9 mouse cellular contexts compared by ENCODE assay signal in the genomic region with DNA sequence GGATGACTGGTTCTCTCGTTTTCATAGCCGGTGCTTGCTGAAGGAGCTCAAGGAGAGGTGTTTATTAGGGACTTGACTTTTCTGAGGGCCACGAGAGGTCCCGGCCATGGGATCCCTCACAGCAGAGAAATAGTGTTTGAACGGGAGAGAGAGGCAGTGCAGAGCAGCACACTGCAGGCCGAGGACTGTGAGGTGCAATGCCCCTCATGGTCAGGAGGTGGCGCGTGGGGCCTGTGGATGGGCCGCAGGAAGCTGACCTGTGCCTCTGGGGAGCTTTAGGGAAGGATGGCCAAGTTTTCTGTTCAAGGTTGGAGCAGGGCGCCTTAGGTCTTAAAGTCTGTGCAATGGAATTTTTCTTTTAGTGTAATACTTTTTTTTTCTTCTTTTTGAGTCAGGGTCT. TPM values are rescaled to one million over a fixed set of nuclear protein-coding genes. Genes with fewer than 3 reads are reported as not detected.
DNase-seq lines count a peak whose midpoint lies in the region; ATAC-seq and TF ChIP-seq lines count a peak whose summit lies in the region.
"Had no signal": no experiment of that assay in that cellular context is flagged by ENCODE, and none has a peak within 500 bp of the region (broad histone marks: within the 10 kb centered on the region; RNA-seq: fewer than 3 reads in every experiment).

No protein-coding gene starts in this region.

- H3K4me1 ChIP-seq in neural tube, embryonic 15.5 days, result 0 out of 2 replicates have a peak, but pooled peaks cover 2% of the 10 kb centered on the region
- H3K4me1 ChIP-seq in embryonic facial prominence, embryonic 14.5 days (ENCODE audit: control insufficient read depth, insufficient read depth, low read length), result no peaks in the 10 kb centered on the region
- no peaks in the 10 kb centered on the region for H3K4me1 ChIP-seq in liver, postnatal 0 days (ENCODE audit: insufficient read depth)
- H3K4me1 ChIP-seq: lung, embryonic 15.5 days had no signal

- DNase-seq in neural tube, embryonic 10.5 days (ENCODE audit: extremely low spot score, low spot score), result peak; percentile 72
- DNase-seq in adrenal gland, postnatal 25 days, result peak; percentile 78
- DNase-seq in embryonic facial prominence, embryonic 14.5 days (ENCODE audit: low spot score), result peak; percentile 30
- peak; percentile 79 to 83 for DNase-seq in heart, postnatal 10 days
- DNase-seq in liver, postnatal 0 days, result peak; percentile 74
- DNase-seq in retina, postnatal 7 days (ENCODE audit: low read depth, low spot score), result peak; percentile 29

- no peak for TF ChIP-seq EP300 in liver, postnatal 0 days (IDR thresholded peaks at IDR 0.05; ENCODE audit: low read depth)

- WGBS in neural tube, embryonic 15.5 days, result 32% methylated on average over 10 of the region's 10 CpGs
- WGBS in embryonic facial prominence, embryonic 14.5 days, result 37% methylated on average over 10 of the region's 10 CpGs
- 40% methylated on average over 10 of the region's 10 CpGs for WGBS in liver, postnatal 0 days (ENCODE audit: insufficient replicate concordance)

- ATAC-seq in neural tube, embryonic 15.5 days (ENCODE audit: low FRiP score), result no peak
- peak; percentile 63; the same call in 1 of the 2 replicates for ATAC-seq in embryonic facial prominence, embryonic 14.5 days (ENCODE audit: low read depth)
- ATAC-seq in liver, postnatal 0 days, result no peak
- ATAC-seq in activated CD4-positive, CD25-positive, alpha-beta regulatory T cell, adult 4 months, result no peak

- H3K27ac ChIP-seq in neural tube, embryonic 15.5 days (replicated peaks), result no peak overlapping the region
- H3K27ac ChIP-seq in embryonic facial prominence, embryonic 14.5 days (replicated peaks; ENCODE audit: low read depth, low read length), result no peak overlapping the region
- no peak overlapping the region for H3K27ac ChIP-seq in liver, postnatal 0 days (ENCODE audit: low read depth)
- H3K27ac ChIP-seq: lung, embryonic 15.5 days had no signal

- H3K9ac ChIP-seq in neural tube, embryonic 15.5 days (replicated peaks), result no peak overlapping the region
- H3K9ac ChIP-seq in embryonic facial prominence, embryonic 14.5 days (ENCODE audit: low read depth, low read length), result no peak overlapping the region
- no peak overlapping the region for H3K9ac ChIP-seq in liver, postnatal 0 days (replicated peaks)
- H3K9ac ChIP-seq: lung, embryonic 15.5 days had no signal

- H3K36me3 ChIP-seq in neural tube, embryonic 15.5 days, result peaks cover 15% of the 10 kb centered on the region
- H3K36me3 ChIP-seq in embryonic facial prominence, embryonic 14.5 days (ENCODE audit: control insufficient read depth, insufficient read depth, low read length), result peaks cover 3% of the 10 kb centered on the region; the same call in 1 of the 2 replicates
- H3K36me3 ChIP-seq in liver, postnatal 0 days (replicated peaks; ENCODE audit: insufficient read depth, low read length), result peaks cover 6% of the 10 kb centered on the region
- H3K36me3 ChIP-seq: lung, embryonic 15.5 days had no signal

- no peaks in the 10 kb centered on the region for H3K27me3 ChIP-seq in neural tube, embryonic 15.5 days (replicated peaks)
- no peaks in the 10 kb centered on the region for H3K27me3 ChIP-seq in embryonic facial prominence, embryonic 14.5 days (replicated peaks; ENCODE audit: control insufficient read depth, insufficient read depth, low read length)
- H3K27me3 ChIP-seq in liver, postnatal 0 days (ENCODE audit: insufficient read depth, low read length), result no peaks in the 10 kb centered on the region
- H3K27me3 ChIP-seq: lung, embryonic 15.5 days had no signal

- no peak overlapping the region for H3K4me3 ChIP-seq in neural tube, embryonic 15.5 days (replicated peaks)
- H3K4me3 ChIP-seq in embryonic facial prominence, embryonic 14.5 days (ENCODE audit: low read depth, low read length), result no peak overlapping the region
- H3K4me3 ChIP-seq in liver, postnatal 0 days (ENCODE audit: low read depth, low read length), result no peak overlapping the region
- H3K4me3 ChIP-seq: lung, embryonic 15.5 days had no signal

- no peak overlapping the region for H3K4me2 ChIP-seq in neural tube, embryonic 15.5 days
- no peak overlapping the region for H3K4me2 ChIP-seq in embryonic facial prominence, embryonic 14.5 days (ENCODE audit: low read depth, low read length)
- H3K4me2 ChIP-seq in liver, postnatal 0 days (ENCODE audit: low read depth, low read length), result no peak overlapping the region
- H3K4me2 ChIP-seq: lung, embryonic 15.5 days had no signal

- intact Hi-C loops in heart, postnatal 10 days (cut with DNase I), result loop anchor here (2.0 to 10.0 kb wide), 3 partner anchors 165 to 345 kb away; no protein-coding TSS in a partner anchor

- peak; percentile 90 for TF ChIP-seq CTCF in liver, postnatal 0 days (IDR thresholded peaks at IDR 0.05; ENCODE audit: low read depth)

- H3K9me3 ChIP-seq in neural tube, embryonic 15.5 days (replicated peaks), result no peaks in the 10 kb centered on the region
- H3K9me3 ChIP-seq in embryonic facial prominence, embryonic 14.5 days (ENCODE audit: control insufficient read depth, low read length), result no peaks in the 10 kb centered on the region
- no peaks in the 10 kb centered on the region for H3K9me3 ChIP-seq in liver, postnatal 0 days (ENCODE audit: low read length)
- H3K9me3 ChIP-seq: lung, embryonic 15.5 days had no signal

RNA-seq across cellular contexts. Expression of a gene that starts 25.5 kb away (rescaled TPM):
- polyA plus RNA-seq in neural tube, embryonic 15.5 days (2015; fragmentation: Nextera tagmentation; extraction: Ambion mirVana), result 11.0 and 14.1 TPM in 2 replicates
- total RNA-seq in adrenal gland, postnatal 25 days (2021), result 24.7 and 33.8 TPM in 2 replicates
- polyA plus RNA-seq in embryonic facial prominence, embryonic 14.5 days (2014; fragmentation: Nextera tagmentation; extraction: Ambion mirVana), result 8.1 and 11.1 TPM in 2 replicates
- 10 to 100 TPM; 19.0 to 23.1 TPM for total RNA-seq in heart, postnatal 10 days (2021)
- polyA plus RNA-seq in liver, postnatal 0 days (2015; fragmentation: Nextera tagmentation; extraction: Ambion mirVana), result 6.0 and 6.4 TPM in 2 replicates
- polyA plus RNA-seq in activated CD4-positive, CD25-positive, alpha-beta regulatory T cell, adult 4 months (2017; shearing (Covaris generic)), result 10 to 100 TPM; 10.6 to 13.1 TPM

RNA-seq across cellular contexts. Expression of a gene that starts 53.9 kb away (rescaled TPM):
- polyA plus RNA-seq in neural tube, embryonic 15.5 days (2015; fragmentation: Nextera tagmentation; extraction: Ambion mirVana), result 26.4 and 27.5 TPM in 2 replicates
- 26.4 and 29.6 TPM in 2 replicates for total RNA-seq in adrenal gland, postnatal 25 days (2021)
- polyA plus RNA-seq in embryonic facial prominence, embryonic 14.5 days (2014; fragmentation: Nextera tagmentation; extraction: Ambion mirVana), result 16.0 and 16.1 TPM in 2 replicates
- total RNA-seq in heart, postnatal 10 days (2021), result 10 to 100 TPM; 40.4 to 45.9 TPM
- 5.5 and 6.1 TPM in 2 replicates for polyA plus RNA-seq in liver, postnatal 0 days (2015; fragmentation: Nextera tagmentation; extraction: Ambion mirVana)
- polyA plus RNA-seq in activated CD4-positive, CD25-positive, alpha-beta regulatory T cell, adult 4 months (2017; shearing (Covaris generic)), result 1 to 10 TPM; 5.1 to 5.7 TPM

Comparison
In these comparisons a context has a peak if more than half of its experiments do, and no peak if none do; other contexts are left out.
1. DNase-seq: peak in every context shown above with its lines; median percentile 81 in heart, postnatal 10 days; 78 in adrenal gland, postnatal 25 days; 74 in liver, postnatal 0 days; 72 in neural tube, embryonic 10.5 days; 30 in embryonic facial prominence, embryonic 14.5 days; 29 in retina, postnatal 7 days.